Comparison of ENCODE assay signal across 22 mouse cellular contexts in genomic region chr17:32612417-32612816, GRCm38 (mm10). TPM values are rescaled to one million over a fixed set of nuclear protein-coding genes. Genes with fewer than 3 reads are reported as not detected.
"Had no signal": no experiment of that assay in that cellular context is flagged by ENCODE, and none has a peak within 500 bp of the region (broad histone marks: within the 10 kb centered on the region; RNA-seq: fewer than 3 reads in every experiment).

No protein-coding gene starts in this region.

- H3K27me3 ChIP-seq: liver, embryonic 13.5 days; liver, embryonic 15.5 days; lung, embryonic 15.5 days; midbrain, embryonic 12.5 days; neural tube, embryonic 12.5 days; stomach, embryonic 15.5 days had no signal

- H3K36me3 ChIP-seq: liver, embryonic 13.5 days; liver, embryonic 15.5 days; lung, embryonic 15.5 days; midbrain, embryonic 10.5 days; midbrain, embryonic 12.5 days; neural tube, embryonic 12.5 days; stomach, embryonic 15.5 days had no signal

- ATAC-seq: liver, postnatal 0 days; midbrain, embryonic 16.5 days had no signal

- H3K4me2 ChIP-seq: liver, embryonic 13.5 days; liver, embryonic 15.5 days; lung, embryonic 15.5 days; midbrain, embryonic 12.5 days; neural tube, embryonic 12.5 days; stomach, embryonic 15.5 days had no signal

- H3K4me3 ChIP-seq: liver, embryonic 13.5 days; liver, embryonic 15.5 days; lung, embryonic 15.5 days; midbrain, embryonic 10.5 days; midbrain, embryonic 12.5 days; neural tube, embryonic 12.5 days; stomach, embryonic 15.5 days had no signal

- H3K27ac ChIP-seq: liver, embryonic 13.5 days; liver, embryonic 15.5 days; lung, embryonic 15.5 days; macrophage; midbrain, embryonic 10.5 days; midbrain, embryonic 12.5 days; neural tube, embryonic 12.5 days; stomach, embryonic 15.5 days; stomach, postnatal 0 days had no signal

- H3K4me1 ChIP-seq: liver, embryonic 13.5 days; liver, embryonic 15.5 days; lung, embryonic 15.5 days; midbrain, embryonic 10.5 days; midbrain, embryonic 12.5 days; neural tube, embryonic 12.5 days; stomach, embryonic 15.5 days had no signal

- H3K9me3 ChIP-seq: liver, embryonic 13.5 days; liver, embryonic 15.5 days; lung, embryonic 15.5 days; midbrain, embryonic 10.5 days; midbrain, embryonic 12.5 days; neural tube, embryonic 12.5 days; stomach, embryonic 15.5 days had no signal

- DNase-seq: liver, embryonic 13.5 days; liver, postnatal 0 days; lung, adult 2 months; lung, postnatal 10 days; midbrain, embryonic 14.5 days; right cerebral cortex, postnatal 14 days; thymus, postnatal 25 days; thymus, postnatal 4 days had no signal

- H3K9ac ChIP-seq: liver, embryonic 13.5 days; liver, embryonic 15.5 days; liver, postnatal 0 days; lung, embryonic 15.5 days; midbrain, embryonic 12.5 days; neural tube, embryonic 12.5 days; stomach, embryonic 15.5 days had no signal

RNA-seq across cellular contexts. Expression of gene Cyp4f37, which starts 8.7 kb away (rescaled TPM):
- total RNA-seq: megakaryocyte-erythroid progenitor cell, adult 5-6 weeks had no signal
- polyA plus RNA-seq: liver, embryonic 13.5 days; liver, embryonic 15.5 days; liver, postnatal 0 days; lung, embryonic 15.5 days; macrophage; midbrain, embryonic 12.5 days; midbrain, embryonic 16.5 days; neural tube, embryonic 12.5 days; stomach, embryonic 15.5 days; stomach, postnatal 0 days had no signal

RNA-seq across cellular contexts. Expression of gene Cyp4f40, which starts 46.3 kb away (rescaled TPM):
- total RNA-seq: megakaryocyte, adult 5-6 weeks; megakaryocyte-erythroid progenitor cell, adult 5-6 weeks; neutrophil, adult 5-6 weeks had no signal
- polyA plus RNA-seq: liver, embryonic 13.5 days; liver, embryonic 15.5 days; liver, postnatal 0 days; lung, embryonic 15.5 days; macrophage; midbrain, embryonic 10.5 days; midbrain, embryonic 12.5 days; midbrain, embryonic 14.5 days; neural tube, embryonic 12.5 days; neural tube, embryonic 14.5 days; spleen, adult 2 months had no signal
